Mouse (Mus musculus): ENCODE results near the gene OR5BS1P.
A peak's percentile ranks its signal among the peaks of the same experiment; 100 is the strongest.
"Not testable (repeated sequence)": the region's sequence is repeated elsewhere in the genome, so short reads cannot be mapped to it uniquely, and the experiment has no call there.

OR5BS1P gene

DNA sequence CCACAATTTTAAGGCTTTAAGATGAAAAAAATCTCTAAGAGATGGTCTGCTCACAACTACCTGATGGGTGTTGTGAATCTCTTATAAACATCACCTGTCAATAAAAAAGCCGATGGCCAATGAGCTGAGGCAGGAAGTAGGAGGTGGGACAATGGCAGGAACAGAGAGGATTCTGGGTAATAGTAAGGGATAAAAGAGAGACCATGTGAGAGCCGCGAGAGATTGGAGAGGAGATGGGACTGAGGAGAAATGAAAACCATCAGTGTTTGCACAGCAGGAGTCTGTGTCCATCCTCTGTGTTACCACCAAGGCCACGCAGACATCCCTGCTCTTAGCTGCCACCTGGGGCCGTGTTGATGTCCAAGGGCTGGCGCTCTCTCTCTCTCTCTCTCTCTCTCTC lies 37.6 kb downstream of the OR5BS1P start:
- no peak for DNase-seq

- DNase-seq, result no peak
These were observed 39.7 kb downstream of the OR5BS1P start for GRCm38 (mm10) chr15:98509387-98509786.

DNA sequence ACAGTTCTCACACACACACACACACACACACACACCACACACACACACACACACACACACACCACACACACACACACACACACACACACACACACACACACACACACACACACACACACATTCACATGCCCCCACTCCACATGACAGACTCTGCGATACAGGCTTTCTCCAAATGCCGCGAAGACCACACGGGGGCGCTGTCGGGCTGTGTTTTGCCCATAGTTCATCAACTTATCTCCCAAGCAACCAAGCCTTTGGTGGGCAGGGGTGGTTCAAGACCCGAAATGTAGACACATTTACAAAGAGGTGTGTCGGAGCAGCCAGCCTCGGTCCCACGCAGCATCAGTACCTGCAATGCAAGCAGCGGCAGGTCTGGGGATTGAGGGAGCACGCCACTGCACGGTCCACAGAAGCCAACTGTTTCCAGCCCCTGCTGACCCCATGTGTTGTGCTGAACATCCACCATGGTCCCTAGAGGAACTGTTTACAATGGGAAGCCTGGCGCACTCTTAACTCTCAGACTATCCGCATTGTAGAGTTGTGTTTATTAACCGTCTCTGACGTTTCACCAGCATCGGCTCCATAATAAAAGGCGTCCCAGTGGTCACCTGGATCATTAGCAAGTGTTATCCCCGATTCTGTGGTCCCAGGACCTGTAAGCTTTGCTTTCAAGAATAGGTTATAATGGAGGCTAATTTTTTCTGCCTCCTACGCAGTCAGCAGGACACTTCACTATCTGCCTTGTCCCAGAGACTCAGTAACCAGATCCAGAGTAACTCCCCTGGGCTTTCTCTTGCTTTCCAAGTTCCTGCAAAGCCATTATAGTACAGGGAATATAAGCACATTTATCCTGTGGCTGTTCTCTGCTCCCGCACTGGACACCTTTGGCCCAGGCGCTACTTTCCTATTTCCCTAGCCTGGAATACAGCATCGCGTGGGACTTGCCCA lies 41.0 kb downstream of the OR5BS1P start:
- DNase-seq, result peak; percentile 88 to 93

DNA sequence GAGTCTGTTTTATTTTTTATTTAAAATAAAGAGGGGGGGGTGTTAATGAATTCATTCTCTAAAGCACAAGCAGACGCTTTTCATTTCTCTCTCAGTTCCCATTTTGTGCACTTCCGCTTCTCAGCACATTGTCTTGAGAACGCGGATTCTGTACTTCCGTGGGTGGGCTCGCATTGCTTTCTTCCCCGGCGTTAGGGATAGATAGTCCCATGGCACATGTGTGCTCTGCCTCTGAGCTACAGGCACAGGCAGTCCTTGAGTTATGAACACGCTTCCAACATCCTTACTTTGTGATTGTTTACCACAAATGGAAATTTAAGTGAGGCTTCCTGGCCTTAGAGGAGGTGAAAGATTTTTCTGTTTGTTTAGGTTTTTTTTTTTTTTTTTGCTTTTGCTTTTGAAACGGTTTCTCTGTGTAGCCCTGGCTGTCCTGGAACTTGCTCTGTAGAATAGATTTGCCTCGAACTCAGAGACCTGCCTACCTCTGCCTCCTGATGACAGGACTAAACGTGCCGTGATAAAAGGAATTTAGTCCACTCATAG lies 41.8 kb downstream of the OR5BS1P start:
- no peak for DNase-seq

- DNase-seq, result no peak
These were observed 42.5 kb downstream of the OR5BS1P start for GRCm38 (mm10) chr15:98512232-98512631.

DNA sequence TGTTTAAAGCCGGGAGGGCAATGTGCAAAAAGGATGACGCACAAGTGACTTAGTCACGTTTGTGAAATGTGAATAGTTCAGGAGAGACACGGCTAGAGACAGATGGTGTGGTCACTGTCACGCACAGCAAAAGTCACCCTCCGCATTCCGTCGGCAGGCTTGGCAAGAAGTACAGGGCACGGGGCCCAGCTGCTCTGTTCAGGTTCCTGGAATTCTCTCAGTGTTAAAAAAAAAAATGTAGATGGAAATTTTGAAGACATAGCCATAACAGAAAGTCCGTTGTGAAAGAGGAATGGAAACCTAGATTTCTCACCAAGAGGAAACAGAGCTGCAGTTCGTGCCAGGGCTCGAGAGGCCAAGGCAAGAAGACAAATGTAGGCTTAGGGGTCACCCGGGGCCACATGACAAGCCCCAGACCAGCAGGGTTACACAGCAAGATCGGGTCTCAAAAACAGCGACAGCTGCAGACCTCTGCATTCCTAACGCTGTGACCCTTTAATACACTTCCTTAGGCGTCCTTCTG lies 43.2 kb downstream of the OR5BS1P start:
- DNase-seq, result peak; percentile 82 to 84

- DNase-seq, result not testable (repeated sequence)
These were observed 44.0 kb downstream of the OR5BS1P start for GRCm38 (mm10) chr15:98513676-98514075.

GRCm38 (mm10) chr15:98514146-98514545 lies 44.5 kb downstream of the OR5BS1P start:
- DNase-seq, result no peak

DNA sequence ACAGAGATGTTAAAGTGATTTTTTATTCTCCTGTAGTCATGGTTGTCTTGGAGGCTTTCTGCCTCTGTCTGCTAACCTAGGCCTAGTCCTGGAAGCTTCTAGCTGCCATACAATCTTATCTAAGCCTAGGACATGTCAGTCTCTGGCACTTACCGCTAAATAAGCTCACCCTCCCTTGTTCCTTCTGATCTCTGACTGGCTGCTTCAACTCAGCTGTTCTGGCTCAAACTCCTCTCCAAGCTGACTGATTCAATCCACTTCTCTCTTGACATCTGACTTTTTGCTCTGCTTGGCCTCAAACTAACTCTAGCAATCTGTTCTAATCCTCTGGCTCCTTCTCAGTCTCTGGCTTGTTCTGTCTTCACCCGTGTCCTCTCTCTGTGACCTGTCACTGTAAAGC lies 45.1 kb downstream of the OR5BS1P start:
- not testable (repeated sequence) for DNase-seq

GRCm38 (mm10) chr15:98517380-98518355 lies 48.0 kb downstream of the OR5BS1P start:
- peak; percentile 68 to 80 for DNase-seq

DNA sequence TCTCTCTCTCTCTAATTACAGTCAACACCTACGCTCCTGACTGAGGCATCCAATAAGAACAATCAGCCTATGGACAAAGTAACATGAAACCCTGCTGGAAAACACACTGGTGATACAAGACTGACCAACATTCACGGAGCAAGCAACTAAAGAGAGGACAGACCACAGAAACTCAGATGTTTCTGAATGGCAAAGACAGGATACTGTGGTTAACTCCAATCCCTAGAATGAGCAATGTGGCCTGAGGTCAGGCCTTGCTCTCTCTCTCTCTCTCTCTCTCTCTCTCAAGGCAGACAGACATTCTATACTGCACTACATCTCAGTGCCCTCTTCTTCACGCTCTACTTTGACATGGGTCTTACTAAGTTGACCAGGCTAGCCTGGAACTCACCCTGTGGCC lies 51.5 kb downstream of the OR5BS1P start:
- DNase-seq, result no peak

- no peak for DNase-seq
These were observed 56.4 kb downstream of the OR5BS1P start for GRCm38 (mm10) chr15:98526057-98526456.

DNA sequence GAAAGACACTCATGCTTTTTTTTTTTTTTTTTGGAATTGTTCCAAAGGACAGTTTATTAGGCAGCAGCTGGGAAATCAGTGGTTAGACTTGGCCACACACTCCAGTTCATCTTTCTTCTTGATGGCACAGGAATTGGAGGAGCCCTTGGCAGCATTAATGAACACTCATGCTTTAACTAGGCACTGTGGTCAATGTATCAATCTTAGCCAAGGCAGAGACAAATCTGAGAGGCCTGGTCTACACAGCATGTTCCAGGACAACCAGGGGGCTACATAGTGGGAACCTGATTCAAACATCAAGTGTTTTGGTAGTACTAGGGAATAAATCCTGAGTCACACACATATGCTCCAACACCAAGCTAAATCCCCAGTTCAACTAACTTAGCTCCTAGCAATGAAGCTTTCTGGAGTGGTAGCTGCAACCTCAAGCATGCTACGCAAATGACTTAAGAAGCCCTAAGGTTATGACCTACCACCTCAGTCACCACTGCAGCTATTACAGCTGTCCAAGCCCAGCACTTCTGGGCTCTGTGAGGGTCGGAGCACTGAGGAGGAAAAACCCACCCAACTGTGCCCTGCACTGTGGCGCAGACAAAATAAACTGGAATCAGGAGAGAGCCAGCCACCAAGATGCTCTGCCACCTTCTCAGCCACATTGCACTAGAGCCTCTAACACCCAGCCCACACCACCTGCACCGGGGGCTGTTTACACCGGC lies 57.5 kb downstream of the OR5BS1P start:
- DNase-seq, result no peak

GRCm38 (mm10) chr15:98528066-98528563 lies 58.4 kb downstream of the OR5BS1P start:
- no peak for DNase-seq

Measured in cerebellum, postnatal 10 days (tissue).